Comparison of ENCODE assay signal across 8 mouse cellular contexts in genomic region chr2:30718741-30719381, GRCm38 (mm10).
A peak's percentile ranks its signal among the peaks of the same experiment; 100 is the strongest.
DNase-seq lines count a peak whose midpoint lies in the region; ATAC-seq and TF ChIP-seq lines count a peak whose summit lies in the region.

No protein-coding gene starts in this region.

- no peak for TF ChIP-seq POLR2A in limb, embryonic 14.5 days (IDR thresholded peaks at IDR 0.05; ENCODE audit: borderline replicate concordance, extremely low read depth, insufficient read depth, insufficient read length)

- peak overlapping the region; percentile 100 for H3K27ac ChIP-seq in embryonic facial prominence, embryonic 12.5 days
- peak overlapping the region; percentile 97 for H3K27ac ChIP-seq in limb, embryonic 14.5 days (replicated peaks; ENCODE audit: low read depth, low read length)
- peak overlapping the region; percentile 99 for H3K27ac ChIP-seq in midbrain, embryonic 15.5 days

- no peaks in the 10 kb centered on the region for H3K27me3 ChIP-seq in embryonic facial prominence, embryonic 12.5 days
- H3K27me3 ChIP-seq in limb, embryonic 14.5 days (ENCODE audit: control insufficient read depth, insufficient read depth, low read length): no peaks in the 10 kb centered on the region
- no peaks in the 10 kb centered on the region for H3K27me3 ChIP-seq in midbrain, embryonic 15.5 days (replicated peaks)

- H3K4me2 ChIP-seq in embryonic facial prominence, embryonic 12.5 days (replicated peaks): peak overlapping the region; percentile 57
- H3K4me2 ChIP-seq in limb, embryonic 14.5 days (replicated peaks; ENCODE audit: low read depth, low read length, severe bottlenecking): peak overlapping the region; percentile 65
- peak overlapping the region; percentile 48 for H3K4me2 ChIP-seq in midbrain, embryonic 15.5 days

- H3K9me3 ChIP-seq in embryonic facial prominence, embryonic 12.5 days: no peaks in the 10 kb centered on the region
- no peaks in the 10 kb centered on the region for H3K9me3 ChIP-seq in limb, embryonic 14.5 days (ENCODE audit: control insufficient read depth, low read length)
- no peaks in the 10 kb centered on the region for H3K9me3 ChIP-seq in midbrain, embryonic 15.5 days

- peak overlapping the region; percentile 29 for H3K4me3 ChIP-seq in embryonic facial prominence, embryonic 12.5 days
- peak overlapping the region; percentile 29 for H3K4me3 ChIP-seq in limb, embryonic 14.5 days (replicated peaks; ENCODE audit: low read length)
- peak overlapping the region; percentile 17 for H3K4me3 ChIP-seq in midbrain, embryonic 15.5 days

- peak; percentile 91 for DNase-seq in 3T3-L1 (ENCODE audit: low read depth, low spot score)
- DNase-seq in adrenal gland, postnatal 10 days: peak; percentile 94
- DNase-seq in heart, adult 9 months (ENCODE audit: low spot score in 2 of 2): peak; percentile 78 to 85
- peak; percentile 90 to 92 for DNase-seq in kidney, adult 8-10 months
- DNase-seq in limb, embryonic 14.5 days (ENCODE audit: low spot score): peak; percentile 95
- DNase-seq in telencephalon, adult 2 months (ENCODE audit: low read depth, low spot score): peak; percentile 93

- H3K36me3 ChIP-seq in embryonic facial prominence, embryonic 12.5 days: no peaks in the 10 kb centered on the region
- no peaks in the 10 kb centered on the region for H3K36me3 ChIP-seq in limb, embryonic 14.5 days (ENCODE audit: control insufficient read depth, insufficient read depth, low read length)
- H3K36me3 ChIP-seq in midbrain, embryonic 15.5 days (replicated peaks): no peaks in the 10 kb centered on the region

- H3K9ac ChIP-seq in embryonic facial prominence, embryonic 12.5 days: peak overlapping the region; percentile 66; the same call in 1 of the 2 replicates
- H3K9ac ChIP-seq in limb, embryonic 14.5 days (ENCODE audit: low read depth, low read length, severe bottlenecking): peak overlapping the region; percentile 55; the same call in 1 of the 2 replicates
- H3K9ac ChIP-seq in midbrain, embryonic 15.5 days: peak overlapping the region; percentile 22

- peaks cover 80% of the 10 kb centered on the region for H3K4me1 ChIP-seq in embryonic facial prominence, embryonic 12.5 days
- H3K4me1 ChIP-seq in limb, embryonic 14.5 days (ENCODE audit: control insufficient read depth, insufficient read depth, low read length): peaks cover 74% of the 10 kb centered on the region
- peaks cover 77% of the 10 kb centered on the region for H3K4me1 ChIP-seq in midbrain, embryonic 15.5 days

- WGBS in embryonic facial prominence, embryonic 12.5 days: under 1% methylated on average over 28 of the region's 29 CpGs
- 1% methylated on average over 29 of the region's 29 CpGs for WGBS in limb, embryonic 14.5 days
- WGBS in midbrain, embryonic 15.5 days: under 1% methylated on average over 29 of the region's 29 CpGs

- ATAC-seq in embryonic facial prominence, embryonic 12.5 days (ENCODE audit: insufficient number of reproducible peaks, insufficient read depth, low FRiP score, low TSS enrichment): peak; percentile 44
- ATAC-seq in limb, embryonic 14.5 days (ENCODE audit: low FRiP score, low read depth): peak; percentile 46
- peak; percentile 52 for ATAC-seq in midbrain, embryonic 15.5 days (replicated peaks)

Comparison
In these comparisons a context has a peak if more than half of its experiments do, and no peak if none do; other contexts are left out.
1. Peak in every context shown above with its lines: DNase-seq, ATAC-seq, H3K4me3 ChIP-seq and H3K27ac ChIP-seq.